Mouse (Mus musculus): Measurements from ENCODE around the gene Thoc2. TPM values are rescaled to one million over a fixed set of nuclear protein-coding genes. Genes with fewer than 3 reads are reported as not detected.

Gene Thoc2
- polyA plus RNA-seq, 1 experiment from 2014 or later, result 58.0 TPM

DNA sequence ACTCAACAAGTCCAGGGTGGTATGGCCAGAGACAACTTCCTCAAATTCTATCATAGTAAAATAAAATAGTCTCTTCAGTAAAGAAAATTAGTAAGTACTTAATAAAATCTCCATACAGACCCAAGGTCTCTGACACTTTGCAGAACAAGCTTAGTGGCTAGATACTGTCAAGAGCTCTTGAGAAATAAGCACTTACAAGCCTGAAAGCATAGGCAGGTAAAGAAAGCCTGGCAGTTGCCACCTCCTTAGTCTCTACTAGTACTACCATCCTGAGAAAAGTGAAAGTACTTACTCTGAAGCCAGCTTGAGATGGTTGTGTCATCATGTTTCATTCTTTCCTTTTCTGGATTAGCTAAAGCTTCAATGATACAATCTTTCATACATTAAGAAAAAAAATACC lies 82.7 kb downstream of the Thoc2 start:
- H3K27me3 ChIP-seq (replicated peaks; ENCODE audit: insufficient read depth, low read length), result no peaks in the 10 kb centered on the region
- H3K27ac ChIP-seq (ENCODE audit: low read length), result no peak overlapping the region
- DNase-seq (ENCODE audit: low spot score), result peak; percentile 56
- H3K9me3 ChIP-seq (ENCODE audit: low read length), result no peaks in the 10 kb centered on the region
- H3K4me1 ChIP-seq (ENCODE audit: insufficient read depth, low read depth, low read length), result no peaks in the 10 kb centered on the region
- no peak overlapping the region for H3K4me3 ChIP-seq (ENCODE audit: low read depth, low read length)
- ATAC-seq, result peak; percentile 67
- no peaks in the 10 kb centered on the region for H3K36me3 ChIP-seq (ENCODE audit: insufficient read depth, low read length)
- H3K9ac ChIP-seq (replicated peaks; ENCODE audit: low read depth), result no peak overlapping the region
- no peak for TF ChIP-seq CTCF (IDR thresholded peaks at IDR 0.05)
- no peak overlapping the region for H3K4me2 ChIP-seq (replicated peaks; ENCODE audit: low read depth, low read length)

DNA sequence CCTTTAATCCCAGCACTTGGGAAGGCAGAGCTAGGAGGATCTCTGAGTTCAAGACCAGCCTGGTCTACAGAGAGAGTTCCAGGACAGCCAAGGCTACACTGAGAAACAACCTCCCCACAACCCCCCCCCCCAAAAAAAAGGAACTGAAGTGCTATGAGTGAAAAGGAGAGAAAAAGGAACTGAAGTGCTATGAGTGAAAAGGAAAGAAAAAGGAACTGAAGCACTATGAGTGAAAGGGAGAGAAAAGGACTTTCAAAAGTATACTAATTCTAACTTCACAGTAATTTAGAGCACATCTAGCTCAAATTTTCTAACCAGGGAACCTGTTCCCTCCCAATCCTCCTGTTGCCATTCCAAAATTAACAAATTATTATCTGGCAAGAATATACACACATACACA lies 114.9 kb downstream of the Thoc2 start:
- H3K4me3 ChIP-seq (ENCODE audit: low read depth, low read length), result no peak overlapping the region
- no peaks in the 10 kb centered on the region for H3K4me1 ChIP-seq (ENCODE audit: insufficient read depth, low read depth, low read length)
- no peak for TF ChIP-seq EP300 (IDR thresholded peaks at IDR 0.05)
- no peak for TF ChIP-seq CTCF (IDR thresholded peaks at IDR 0.05)
- no peaks in the 10 kb centered on the region for H3K36me3 ChIP-seq (ENCODE audit: insufficient read depth, low read length)
- ATAC-seq (no peak), DNase-seq (ENCODE audit: low spot score) (no peak)
- H3K9ac ChIP-seq (replicated peaks; ENCODE audit: low read depth), result no peak overlapping the region
- H3K9me3 ChIP-seq (ENCODE audit: low read length), result no peaks in the 10 kb centered on the region
- H3K4me2 ChIP-seq (replicated peaks; ENCODE audit: low read depth, low read length), result no peak overlapping the region
- no peak overlapping the region for H3K27ac ChIP-seq (ENCODE audit: low read length)
- no peaks in the 10 kb centered on the region for H3K27me3 ChIP-seq (replicated peaks; ENCODE audit: insufficient read depth, low read length)

DNA sequence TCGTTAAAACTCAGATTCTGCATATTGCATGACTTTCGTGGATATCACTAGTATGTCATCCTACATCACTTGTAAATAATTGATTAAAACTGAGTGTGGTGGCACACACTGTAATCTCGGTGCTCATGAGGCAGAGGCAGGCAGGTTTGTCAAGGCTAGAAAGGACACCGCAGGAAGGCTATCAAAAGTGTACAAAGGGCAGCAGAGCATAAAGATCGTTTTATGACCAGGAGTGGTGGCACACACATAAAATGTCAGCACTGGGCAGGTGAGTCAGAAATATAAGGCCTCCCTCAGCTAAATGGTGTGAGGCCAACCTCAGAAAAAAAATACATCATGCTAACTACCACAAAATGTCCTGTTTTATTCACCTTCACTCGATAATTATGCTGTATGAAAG lies 127.2 kb downstream of the Thoc2 start:
- no peaks in the 10 kb centered on the region for H3K27me3 ChIP-seq (replicated peaks; ENCODE audit: insufficient read depth, low read length)
- H3K4me3 ChIP-seq (ENCODE audit: low read depth, low read length), result no peak overlapping the region
- no peaks in the 10 kb centered on the region for H3K36me3 ChIP-seq (ENCODE audit: insufficient read depth, low read length)
- H3K4me2 ChIP-seq (replicated peaks; ENCODE audit: low read depth, low read length), result no peak overlapping the region
- DNase-seq (ENCODE audit: low spot score) (no peak), ATAC-seq (no peak)
- TF ChIP-seq EP300 (IDR thresholded peaks at IDR 0.05) (no peak), CTCF (IDR thresholded peaks at IDR 0.05) (no peak)
- no peaks in the 10 kb centered on the region for H3K4me1 ChIP-seq (ENCODE audit: insufficient read depth, low read depth, low read length)
- H3K27ac ChIP-seq (ENCODE audit: low read length), result no peak overlapping the region
- WGBS, result 86% methylated on average over 6 of the region's 6 CpGs
- H3K9me3 ChIP-seq (ENCODE audit: low read length), result no peaks in the 10 kb centered on the region
- no peak overlapping the region for H3K9ac ChIP-seq (replicated peaks; ENCODE audit: low read depth)

Small RNA genes within 50 kb of the gene (microRNA-seq; reads per million reads assigned to microRNA genes)
- not detected for gene Gm44490

Other genes starting within 250 kb of the Thoc2 start
- 15.4 and 18.7 TPM in 2 replicates for gene Xiap, start 139.0 kb upstream of the Thoc2 start, polyA plus RNA-seq (2015; fragmentation: Nextera tagmentation; extraction: Ambion mirVana)
- gene Stag2, start 228.6 kb upstream of the Thoc2 start, polyA plus RNA-seq (2015; fragmentation: Nextera tagmentation; extraction: Ambion mirVana), result 26.8 and 32.8 TPM in 2 replicates